Mouse (Mus musculus): ENCODE results near the gene Dnmt3b.
A peak's percentile ranks its signal among the peaks of the same experiment; 100 is the strongest.
"Not testable (repeated sequence)": the region's sequence is repeated elsewhere in the genome, so short reads cannot be mapped to it uniquely, and the experiment has no call there.

Dnmt3b gene

GRCm38 (mm10) chr2:153713227-153713626, 64.0 kb downstream of the Dnmt3b start:
- peak; percentile 42 to 56 for DNase-seq

- DNase-seq = not testable (repeated sequence)
Measured at GRCm38 (mm10) chr2:153717861-153718260, 68.6 kb downstream of the Dnmt3b start.

GRCm38 (mm10) chr2:153723098-153723497, 73.8 kb downstream of the Dnmt3b start:
- DNase-seq = no peak

- DNase-seq = no peak
Measured at GRCm38 (mm10) chr2:153724424-153724823, 75.2 kb downstream of the Dnmt3b start.

- DNase-seq = no peak
Measured at GRCm38 (mm10) chr2:153724871-153725270, 75.6 kb downstream of the Dnmt3b start.

- no peak for DNase-seq
Measured at GRCm38 (mm10) chr2:153725291-153725690, 76.0 kb downstream of the Dnmt3b start.

- DNase-seq = no peak
Measured at GRCm38 (mm10) chr2:153734033-153734432, 84.8 kb downstream of the Dnmt3b start.
